In the genomic region with DNA sequence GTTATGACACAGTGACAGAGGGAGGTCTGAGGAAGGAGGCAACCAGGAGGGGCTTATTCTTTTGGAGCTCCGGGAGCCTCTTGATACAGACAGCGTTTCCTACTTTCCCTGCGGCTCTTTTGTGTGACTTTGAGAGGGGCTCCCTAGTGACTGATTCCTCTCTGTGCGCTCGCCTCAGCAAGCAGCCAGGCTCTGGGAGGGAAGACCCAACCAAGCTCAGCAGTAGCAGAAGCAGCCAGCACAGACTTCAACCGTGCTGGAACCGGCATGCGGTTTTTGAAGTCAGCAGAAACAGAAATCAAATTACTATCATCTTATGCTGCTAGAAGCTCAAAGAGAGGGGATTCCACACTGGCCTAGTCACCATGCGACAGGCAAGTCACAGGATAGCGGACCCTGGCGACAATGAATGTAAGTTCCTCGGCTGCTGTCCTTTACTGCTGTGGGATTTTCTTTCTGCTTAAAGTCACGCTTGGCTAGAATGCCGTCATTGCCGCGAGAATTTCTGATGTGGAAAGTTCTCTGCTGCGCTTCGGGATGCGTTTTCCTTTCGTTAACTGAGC, we compare ENCODE assay signal across 8 mouse cellular contexts. TPM values are rescaled to one million over a fixed set of nuclear protein-coding genes. Genes with fewer than 3 reads are reported as not detected.
DNase-seq lines count a peak whose midpoint lies in the region; ATAC-seq and TF ChIP-seq lines count a peak whose summit lies in the region.

A gene (plus strand): TSS at position 22 of the 563 bp plus-strand sequence.

- H3K9me3 ChIP-seq in midbrain, embryonic 15.5 days = no peaks in the 10 kb centered on the region

- peak; percentile 19; the same call in 1 of the 2 replicates for ATAC-seq in common myeloid progenitor, adult 5-6 weeks (replicated peaks; ENCODE audit: low read depth, poor library complexity, severe bottlenecking)
- peak; percentile 79 for ATAC-seq in midbrain, embryonic 15.5 days (replicated peaks)
- no peak for ATAC-seq in activated CD4-positive, CD25-positive, alpha-beta regulatory T cell, adult 4 months

- intact Hi-C loops in left cerebral cortex, postnatal 14 days (cut with DNase I) = loop anchor here (5.0 kb wide), 2 partner anchors 474 to 864 kb away; no protein-coding TSS in a partner anchor

- H3K27me3 ChIP-seq in midbrain, embryonic 15.5 days (replicated peaks) = no peaks in the 10 kb centered on the region

- peak within 1 kb of the TSS; percentile 42 for H3K4me3 ChIP-seq in lung, adult 2 months (replicated peaks; ENCODE audit: extremely low read depth, low read depth, low read length)
- H3K4me3 ChIP-seq in midbrain, embryonic 15.5 days = peak within 1 kb of the TSS; percentile 37

- WGBS in lung, adult 2 months = 1% methylated on average over 20 of the region's 20 CpGs
- under 1% methylated on average over 20 of the region's 20 CpGs for WGBS in midbrain, embryonic 15.5 days

- peaks cover 2% of the 10 kb centered on the region; the same call in 1 of the 2 replicates for H3K4me1 ChIP-seq in lung, adult 2 months (ENCODE audit: control insufficient read depth, insufficient read depth, low read length)
- peaks cover 15% of the 10 kb centered on the region; the same call in 1 of the 2 replicates for H3K4me1 ChIP-seq in midbrain, embryonic 15.5 days

- H3K27ac ChIP-seq in midbrain, embryonic 15.5 days = no peak within 1 kb of the TSS

- TF ChIP-seq POLR2A in lung, adult 2 months (IDR thresholded peaks at IDR 0.05; ENCODE audit: borderline replicate concordance, extremely low read depth, low read depth, low read length) = no peak

- H3K36me3 ChIP-seq in midbrain, embryonic 15.5 days (replicated peaks) = no peaks in the 10 kb centered on the region

- no peak for DNase-seq in lung, adult 2 months
- DNase-seq in lung, adult 18-20 months = no peak
- peak; percentile 18 for DNase-seq in forelimb bud, embryonic 11.5 days (ENCODE audit: low read depth, low spot score)
- peak; percentile 30 to 41 for DNase-seq in left cerebral cortex, postnatal 14 days (ENCODE audit: low spot score in 2 of 2)
- DNase-seq in adipocyte (ENCODE audit: low spot score) = no peak

- no peak for TF ChIP-seq CTCF in lung, adult 2 months (IDR thresholded peaks at IDR 0.05; ENCODE audit: insufficient read depth, low read length)

- peak within 1 kb of the TSS; percentile 25 for H3K9ac ChIP-seq in midbrain, embryonic 15.5 days

- peak within 1 kb of the TSS; percentile 63 for H3K4me2 ChIP-seq in midbrain, embryonic 15.5 days

RNA-seq across cellular contexts. Expression of the gene that starts here (rescaled TPM):
- polyA plus RNA-seq in lung, adult 2 months (2012; rRNA removed) = 0.31 TPM in 2 replicates
- total RNA-seq in common myeloid progenitor, adult 5-6 weeks (2017) = 2.6 and 3.9 TPM in 2 replicates
- total RNA-seq in left cerebral cortex, postnatal 14 days (2021) = 10 to 100 TPM; 18.2 to 26.5 TPM
- polyA plus RNA-seq in midbrain, embryonic 15.5 days (2015; fragmentation: Nextera tagmentation; extraction: Ambion mirVana) = 2.1 and 2.5 TPM in 2 replicates
- under 1 TPM in 1 of 2 experiments, not detected in 1; 0.16 TPM for polyA plus RNA-seq in activated CD4-positive, CD25-positive, alpha-beta regulatory T cell, adult 4 months (2017; shearing (Covaris generic))

Comparison
In these comparisons a context has a peak if more than half of its experiments do, and no peak if none do; other contexts are left out.
1. DNase-seq: peak in forelimb bud, embryonic 11.5 days (single experiment) and left cerebral cortex, postnatal 14 days (2 of 2); none in lung, adult 2 months (single experiment), lung, adult 18-20 months (0 of 2) and adipocyte (single experiment).